Mouse (Mus musculus) C2C12 (cell line): ENCODE measurements around the gene Abcc9. TPM values are rescaled to one million over a fixed set of nuclear protein-coding genes. Genes with fewer than 3 reads are reported as not detected.

Experiments used
- H3K27me3 ChIP-seq: one replicate; pipeline ENCODE4 v1.6.1; 2011; ENCODE audit not compliant: control insufficient read depth, insufficient read depth, insufficient read length
- H3K36me3 ChIP-seq: one replicate; pipeline ENCODE4 v1.6.1; 2011; ENCODE audit not compliant: control insufficient read depth, insufficient read depth
- H3K4me3 ChIP-seq: one replicate; pipeline ENCODE4 v1.5.1; 2011; ENCODE audit warnings: mild to moderate bottlenecking, control low read depth; ENCODE audit not compliant: poor library complexity, insufficient read depth, severe bottlenecking
- H3K79me2 ChIP-seq: one replicate; pipeline ENCODE4 v1.6.1; 2011; ENCODE audit not compliant: control insufficient read depth, insufficient read depth
- H3K79me3 ChIP-seq: one replicate; pipeline ENCODE4 v1.6.1; 2011; ENCODE audit warnings: low read depth, control low read depth
- H3ac ChIP-seq: one replicate; pipeline ENCODE3; 2011; ENCODE audit warnings: low read depth; ENCODE audit not compliant: control insufficient read depth, insufficient read length
- CEBPB ChIP-seq: IDR thresholded peaks from one replicate; pipeline ENCODE4 v1.6.1; 2011; ENCODE audit warnings: low read depth, mild to moderate bottlenecking, control low read depth, moderate library complexity
- CTCF ChIP-seq: IDR thresholded peaks from one replicate; pipeline ENCODE4 v1.5.1; 2011; ENCODE audit not compliant: control insufficient read depth, insufficient read depth, insufficient read length
- FOSL1 ChIP-seq: IDR thresholded peaks from one replicate; pipeline ENCODE4 v1.8.0; 2011; ENCODE audit warnings: mild to moderate bottlenecking, low read length; ENCODE audit not compliant: poor library complexity, insufficient read depth, severe bottlenecking
- MAX ChIP-seq: IDR thresholded peaks from one replicate; pipeline ENCODE4 v1.6.1; 2011; ENCODE audit warnings: mild to moderate bottlenecking, control low read depth
- MYOD1 ChIP-seq: IDR thresholded peaks from one replicate; pipeline ENCODE4 v1.6.1; 2011; ENCODE audit warnings: low read depth; ENCODE audit not compliant: control insufficient read depth, insufficient read length
- MYOG ChIP-seq: IDR thresholded peaks from one replicate; pipeline ENCODE4 v1.6.1; 2011; ENCODE audit not compliant: control insufficient read depth, insufficient read length; ENCODE audit errors: extremely low read depth
- USF1 ChIP-seq: IDR thresholded peaks from one replicate; pipeline ENCODE4 v1.6.1; 2011; ENCODE audit warnings: low read depth, mild to moderate bottlenecking, control low read depth, moderate library complexity
- polyA plus RNA-seq: library from polyadenylated mRNA; unstranded; fragments of >200 nt; fragmentation: generic; extraction: Trizol; gene quantifications from one replicate; pipeline ENCODE4 v1.2.1, GENCODE M21; 2012; ENCODE audit warnings: missing spikeins

Abcc9 gene
- polyA plus RNA-seq, 1 experiment = under 0.01 TPM

DNA sequence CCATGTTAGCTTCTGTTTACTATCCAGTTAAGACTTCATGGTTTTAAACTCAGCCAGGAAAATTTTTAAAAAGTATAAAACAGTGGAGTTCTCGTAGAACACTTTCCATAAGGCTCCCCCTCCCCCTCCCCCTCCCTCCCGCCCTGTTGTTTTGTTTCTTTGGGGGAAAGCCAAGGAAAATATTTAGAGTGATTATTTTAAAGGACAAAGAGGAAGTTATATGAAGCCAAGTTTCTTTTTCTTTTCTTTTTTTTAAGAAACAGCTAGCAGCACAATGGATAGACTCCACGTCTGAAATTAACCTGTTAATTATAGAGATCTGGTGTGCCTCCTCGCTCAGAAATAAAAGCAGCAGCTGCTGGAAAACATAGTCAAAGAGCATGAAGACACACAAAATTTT, 9.0 kb upstream of the Abcc9 start:
- Histone ChIP-seq H3ac (no peak overlapping the region), H3K4me3 (no peak overlapping the region), H3K79me3 (no peaks in the 10 kb centered on the region), H3K36me3 (no peaks in the 10 kb centered on the region), H3K79me2 (no peaks in the 10 kb centered on the region), H3K27me3 (no peaks in the 10 kb centered on the region)
- no peak for TF ChIP-seq MAX

DNA sequence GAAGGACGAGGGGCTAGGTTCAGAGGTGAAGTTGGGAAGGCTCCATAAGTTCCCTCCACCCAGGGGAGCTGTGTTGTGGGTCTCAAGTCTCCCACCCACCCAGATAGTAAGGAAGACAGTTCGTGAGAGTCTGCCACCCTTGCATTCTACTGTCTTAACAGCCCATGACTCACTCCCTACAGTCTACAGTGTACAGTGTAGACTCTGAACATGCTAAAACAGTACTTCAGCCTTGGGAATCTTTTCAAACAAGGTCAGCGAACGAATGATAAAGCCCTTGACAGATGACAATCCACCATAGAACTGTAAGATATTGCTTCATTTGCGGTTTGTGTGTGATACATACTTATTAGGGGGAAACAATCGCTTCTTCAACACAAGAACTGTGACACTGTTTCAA, 8.6 kb upstream of the Abcc9 start:
- H3K36me3 ChIP-seq = no peaks in the 10 kb centered on the region
- H3K79me3 ChIP-seq = no peaks in the 10 kb centered on the region
- no peak overlapping the region for H3ac ChIP-seq
- H3K4me3 ChIP-seq = no peak overlapping the region
- no peak for TF ChIP-seq CTCF
- no peak for TF ChIP-seq MAX
- TF ChIP-seq FOSL1 = no peak
- no peak for TF ChIP-seq MYOG
- no peak for TF ChIP-seq CEBPB
- no peak for TF ChIP-seq USF1
- no peak for TF ChIP-seq MYOD1
- H3K27me3 ChIP-seq = no peaks in the 10 kb centered on the region
- H3K79me2 ChIP-seq = no peaks in the 10 kb centered on the region

DNA sequence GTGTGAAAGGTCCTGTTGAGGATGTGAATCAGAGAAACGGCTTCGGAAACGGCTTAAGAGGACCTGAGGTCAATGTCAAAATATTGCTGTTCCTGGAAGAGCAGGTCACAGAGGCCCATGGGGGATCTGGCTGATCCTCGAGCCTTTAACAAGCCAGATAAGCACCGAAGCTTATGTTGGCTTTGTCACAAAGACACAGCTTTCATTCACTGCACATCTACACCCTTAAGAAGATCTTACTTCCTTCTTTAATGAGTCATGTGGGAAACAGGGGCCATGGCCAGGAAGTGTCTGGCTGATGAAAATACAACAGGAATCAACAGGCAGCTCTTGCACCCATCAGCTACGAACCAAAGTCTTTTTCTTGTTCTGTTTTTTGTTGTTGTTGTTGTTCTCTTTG, 6.3 kb upstream of the Abcc9 start:
- Histone ChIP-seq H3K79me3 (no peaks in the 10 kb centered on the region), H3K79me2 (no peaks in the 10 kb centered on the region), H3ac (no peak overlapping the region), H3K4me3 (no peak overlapping the region), H3K36me3 (no peaks in the 10 kb centered on the region), H3K27me3 (no peaks in the 10 kb centered on the region)
- no peak for TF ChIP-seq USF1
- TF ChIP-seq MYOD1 = no peak
- TF ChIP-seq CEBPB = no peak

DNA sequence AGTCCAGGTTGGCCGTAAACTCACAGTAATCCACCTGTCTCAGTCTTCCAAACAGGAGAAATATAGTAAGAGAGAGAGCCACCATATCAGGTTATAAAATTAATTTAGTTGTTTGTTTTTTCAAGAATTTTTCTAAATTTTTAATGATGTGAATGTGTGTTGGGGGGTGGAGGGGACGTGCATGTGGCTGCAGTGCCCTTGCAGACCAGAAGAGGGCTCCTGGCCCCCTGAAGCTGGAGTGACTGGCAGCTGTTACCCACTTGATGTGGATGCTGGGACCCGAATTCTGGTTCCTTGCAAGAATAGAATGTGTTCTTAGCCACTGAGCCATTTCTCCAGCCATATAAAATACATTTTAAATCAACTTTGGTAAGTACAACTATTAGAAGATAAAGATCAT, 4.6 kb upstream of the Abcc9 start:
- no peak overlapping the region for H3K4me3 ChIP-seq
- H3ac ChIP-seq = no peak overlapping the region
- H3K79me2 ChIP-seq = no peaks in the 10 kb centered on the region
- H3K27me3 ChIP-seq = peaks cover 3% of the 10 kb centered on the region
- TF ChIP-seq MYOG = no peak
- no peak for TF ChIP-seq MYOD1
- no peak for TF ChIP-seq FOSL1
- no peak for TF ChIP-seq USF1
- no peak for TF ChIP-seq CEBPB
- no peak for TF ChIP-seq CTCF
- TF ChIP-seq MAX = no peak
- no peaks in the 10 kb centered on the region for H3K79me3 ChIP-seq
- H3K36me3 ChIP-seq = no peaks in the 10 kb centered on the region

DNA sequence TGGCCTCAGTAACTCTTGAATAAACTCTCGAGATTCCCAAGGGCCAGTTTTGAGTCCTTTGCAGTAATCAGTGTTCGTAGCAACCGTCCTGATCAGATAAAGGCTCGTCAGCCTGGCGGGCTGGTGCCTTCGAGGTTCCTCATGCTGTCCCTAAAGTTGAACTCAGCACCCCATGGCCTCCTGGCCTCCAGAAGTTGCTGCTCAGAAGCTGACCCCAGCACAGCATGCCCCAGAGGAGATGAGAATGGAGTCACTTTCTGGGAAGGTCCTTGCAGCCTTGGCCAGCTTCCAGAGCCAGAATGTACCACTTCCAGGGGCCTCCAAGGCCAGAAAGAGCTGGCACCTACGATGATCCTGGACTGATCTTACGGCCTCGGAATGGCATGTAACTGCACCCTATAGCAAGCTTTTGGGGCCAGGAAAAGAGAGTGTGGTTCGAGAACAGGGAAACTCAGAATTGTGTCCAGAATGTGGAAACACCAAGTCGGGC, 1.4 kb upstream of the Abcc9 start:
- peaks cover 8% of the 10 kb centered on the region for H3K27me3 ChIP-seq
- TF ChIP-seq MYOG (no peak), USF1 (no peak), CTCF (no peak), MAX (no peak), FOSL1 (no peak), MYOD1 (no peak), CEBPB (no peak)

DNA sequence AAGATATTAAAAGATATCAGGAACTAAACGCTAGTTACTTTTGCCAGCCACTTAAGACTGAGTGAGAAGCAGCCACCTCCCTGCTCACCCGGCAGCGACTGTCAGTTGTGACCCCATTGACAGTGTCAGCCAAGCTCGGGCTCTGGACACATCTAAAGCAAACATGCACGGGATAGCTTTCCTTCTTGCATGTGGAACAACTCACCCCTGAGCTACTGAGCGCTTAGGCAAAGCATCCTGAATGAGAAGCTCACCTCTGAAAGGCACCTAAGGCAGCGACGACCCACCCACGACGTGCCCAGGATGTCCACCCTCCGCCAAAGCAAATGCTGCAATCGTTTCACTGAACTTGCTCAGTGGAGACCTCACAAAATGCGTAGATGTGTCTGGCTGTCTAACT, 954 bp downstream of the Abcc9 start:
- TF ChIP-seq MAX (no peak), FOSL1 (no peak), CTCF (no peak), USF1 (no peak), CEBPB (no peak), MYOG (no peak), MYOD1 (no peak)
- H3K36me3 ChIP-seq = no peaks in the 10 kb centered on the region

More for the DNA sequence above, 1.4 kb upstream of the Abcc9 start:
- Histone ChIP-seq H3K4me3 (no peak overlapping the region), H3K79me3 (no peaks in the 10 kb centered on the region), H3ac (no peak overlapping the region), H3K79me2 (no peaks in the 10 kb centered on the region), H3K36me3 (no peaks in the 10 kb centered on the region)

More for the DNA sequence above, 954 bp downstream of the Abcc9 start:
- Histone ChIP-seq H3K27me3 (peaks cover 8% of the 10 kb centered on the region), H3K4me3 (no peak overlapping the region), H3K79me2 (no peaks in the 10 kb centered on the region), H3ac (no peak overlapping the region), H3K79me3 (no peaks in the 10 kb centered on the region)
